Mouse (Mus musculus) lung, embryonic 14.5 days (tissue): ENCODE results near the gene Dennd2c. TPM values are rescaled to one million over a fixed set of nuclear protein-coding genes. Genes with fewer than 3 reads are reported as not detected.

ENCODE experiments used
- ATAC-seq: fragments of 200-750 bp; cut with Nextera tagmentation; 2 replicates; pipeline ENCODE4 v1.8.0; 2017; ENCODE audit warnings: mild to moderate bottlenecking, moderate TSS enrichment, moderate library complexity; ENCODE audit not compliant: insufficient read depth
- DNase-seq: peaks from one replicate; pipeline ENCODE4 v3.0.0-alpha.2; 2015
- H3K27ac ChIP-seq: fragments of 300-500 bp; sonication (generic); 2 replicates; pipeline ENCODE4 v1.5.1; 2014; ENCODE audit warnings: low read depth, mild to moderate bottlenecking, moderate library complexity
- H3K27me3 ChIP-seq: fragments of 300-500 bp; sonication (generic); 2 replicates; pipeline ENCODE4 v1.6.1; 2014; ENCODE audit warnings: low read length, control low read depth; ENCODE audit not compliant: insufficient read depth
- H3K36me3 ChIP-seq: fragments of 300-500 bp; sonication (generic); 2 replicates; pipeline ENCODE4 v1.6.1; 2014; ENCODE audit warnings: control low read depth; ENCODE audit not compliant: insufficient read depth
- H3K4me1 ChIP-seq: fragments of 300-500 bp; sonication (generic); 2 replicates; pipeline ENCODE4 v1.6.1; 2014; ENCODE audit warnings: antibody characterized with exemption, control low read depth; ENCODE audit not compliant: insufficient read depth
- H3K4me2 ChIP-seq: fragments of 300-500 bp; sonication (generic); 2 replicates; pipeline ENCODE4 v1.6.1; 2014; ENCODE audit warnings: mild to moderate bottlenecking
- H3K4me3 ChIP-seq: fragments of 300-500 bp; sonication (generic); 2 replicates; pipeline ENCODE4 v1.5.1; 2014; ENCODE audit warnings: low read depth, low read length
- H3K9ac ChIP-seq: fragments of 300-500 bp; sonication (generic); 2 replicates; pipeline ENCODE4 v1.6.1; 2014
- H3K9me3 ChIP-seq: fragments of 300-500 bp; sonication (generic); 2 replicates; pipeline ENCODE4 v1.6.1; 2016; ENCODE audit warnings: low read depth, low read length, control low read depth
- CTCF ChIP-seq: IDR thresholded peaks from 2 replicates; pipeline ENCODE4 v1.5.1; 2016; ENCODE audit warnings: antibody characterized with exemption, low read depth
- WGBS: fragments of 180-500 bp; shearing (Covaris S2); extraction: QIAGEN DNeasy Blood & Tissue Kit; methylation state at CpG from one replicate; pipeline ENCODE4 v1.1.7; 2014; 5-methylcytosine and 5-hydroxymethylcytosine counted together
- polyA plus RNA-seq: library from polyadenylated mRNA; unstranded; fragments of >200 nt; fragmentation: Nextera tagmentation; extraction: Ambion mirVana; gene quantifications from 2 replicates; pipeline ENCODE4 v1.2.1, GENCODE M21; 2014

Dennd2c gene
- polyA plus RNA-seq, 1 experiment from 2014 or later, result 5.2 TPM

- Histone ChIP-seq H3K9ac (no peak overlapping the region), H3K4me3 (no peak overlapping the region), H3K9me3 (no peaks in the 10 kb centered on the region), H3K36me3 (no peaks in the 10 kb centered on the region), H3K4me1 (0 out of 2 replicates have a peak, but pooled peaks cover 4% of the 10 kb centered on the region), H3K4me2 (no peak overlapping the region), H3K27me3 (no peaks in the 10 kb centered on the region), H3K27ac (no peak overlapping the region)
- ATAC-seq (no peak), DNase-seq (no peak)
- no peak for TF ChIP-seq CTCF
- 84% methylated on average over 3 of the region's 3 CpGs for WGBS
These were observed 21.2 kb downstream of the Dennd2c start for GRCm38 (mm10) chr3:103123636-103124035.

GRCm38 (mm10) chr3:103126138-103126537, 23.7 kb downstream of the Dennd2c start:
- Histone ChIP-seq H3K4me1 (peaks cover 17% of the 10 kb centered on the region), H3K9me3 (no peaks in the 10 kb centered on the region), H3K27me3 (no peaks in the 10 kb centered on the region), H3K27ac (no peak overlapping the region), H3K4me2 (no peak overlapping the region), H3K4me3 (no peak overlapping the region), H3K36me3 (no peaks in the 10 kb centered on the region), H3K9ac (no peak overlapping the region)
- no peak for DNase-seq
- WGBS, result 86% methylated on average over 3 of the region's 3 CpGs
- ATAC-seq, result no peak
- no peak for TF ChIP-seq CTCF

- Histone ChIP-seq H3K36me3 (no peaks in the 10 kb centered on the region), H3K27me3 (no peaks in the 10 kb centered on the region), H3K27ac (no peak overlapping the region), H3K4me2 (no peak overlapping the region), H3K9ac (no peak overlapping the region), H3K9me3 (no peaks in the 10 kb centered on the region), H3K4me3 (no peak overlapping the region), H3K4me1 (peaks cover 17% of the 10 kb centered on the region)
- DNase-seq (no peak), ATAC-seq (no peak)
- no peak for TF ChIP-seq CTCF
- WGBS, result 42% methylated on average over 2 of the region's 2 CpGs
These were observed 24.8 kb downstream of the Dennd2c start for GRCm38 (mm10) chr3:103127177-103127576.

GRCm38 (mm10) chr3:103127721-103128120, 25.3 kb downstream of the Dennd2c start:
- H3K4me2 ChIP-seq, result no peak overlapping the region
- no peak overlapping the region for H3K4me3 ChIP-seq
- H3K4me1 ChIP-seq, result peaks cover 17% of the 10 kb centered on the region
- no peaks in the 10 kb centered on the region for H3K27me3 ChIP-seq
- no peaks in the 10 kb centered on the region for H3K36me3 ChIP-seq
- no peak overlapping the region for H3K27ac ChIP-seq
- WGBS, result 64% methylated on average over 5 of the region's 5 CpGs
- H3K9ac ChIP-seq, result no peak overlapping the region
- no peaks in the 10 kb centered on the region for H3K9me3 ChIP-seq
- no peak for TF ChIP-seq CTCF
- ATAC-seq, result no peak
- no peak for DNase-seq

GRCm38 (mm10) chr3:103128251-103128650, 25.8 kb downstream of the Dennd2c start:
- Histone ChIP-seq H3K4me3 (no peak overlapping the region), H3K9me3 (no peaks in the 10 kb centered on the region), H3K27ac (no peak overlapping the region), H3K9ac (no peak overlapping the region), H3K36me3 (no peaks in the 10 kb centered on the region), H3K4me2 (no peak overlapping the region), H3K4me1 (peaks cover 17% of the 10 kb centered on the region), H3K27me3 (no peaks in the 10 kb centered on the region)
- TF ChIP-seq CTCF, result no peak
- DNase-seq, result no peak
- WGBS, result 39% methylated on average over 4 of the region's 4 CpGs
- no peak for ATAC-seq

- 65% methylated on average over 8 of the region's 8 CpGs for whole genome bisulfite sequencing
- no peak for DNase-seq
- no peaks in the 10 kb centered on the region for H3K27me3 ChIP-seq
- no peaks in the 10 kb centered on the region for H3K9me3 ChIP-seq
- H3K4me2 ChIP-seq, result peak overlapping the region; percentile 40
- H3K9ac ChIP-seq, result no peak overlapping the region
- ATAC-seq, result peak; percentile 56
- peaks cover 17% of the 10 kb centered on the region for H3K4me1 ChIP-seq
- H3K27ac ChIP-seq, result peak overlapping the region; percentile 55
- no peak overlapping the region for H3K4me3 ChIP-seq
- H3K36me3 ChIP-seq, result no peaks in the 10 kb centered on the region
- TF ChIP-seq CTCF, result no peak
These were observed 27.2 kb downstream of the Dennd2c start for GRCm38 (mm10) chr3:103129367-103130159.

GRCm38 (mm10) chr3:103130236-103130751, 27.9 kb downstream of the Dennd2c start:
- peak overlapping the region; percentile 58 for H3K27ac ChIP-seq
- no peak for TF ChIP-seq CTCF
- H3K36me3 ChIP-seq, result no peaks in the 10 kb centered on the region
- peaks cover 17% of the 10 kb centered on the region for H3K4me1 ChIP-seq
- no peak overlapping the region for H3K4me3 ChIP-seq
- ATAC-seq (peak; percentile 90), DNase-seq (peak; percentile 68)
- 19% methylated on average over 6 of the region's 6 CpGs for WGBS
- H3K4me2 ChIP-seq, result peak overlapping the region; percentile 40
- peak overlapping the region; percentile 35; the same call in 1 of the 2 replicates for H3K9ac ChIP-seq
- no peaks in the 10 kb centered on the region for H3K27me3 ChIP-seq
- no peaks in the 10 kb centered on the region for H3K9me3 ChIP-seq
